Mouse (Mus musculus) C2C12 (cell line): ENCODE data around the gene Abhd12. TPM values are rescaled to one million over a fixed set of nuclear protein-coding genes. Genes with fewer than 3 reads are reported as not detected.

ENCODE experiments used
- H3K27me3 ChIP-seq: one replicate; pipeline ENCODE4 v1.6.1; 2011; ENCODE audit not compliant: control insufficient read depth, insufficient read depth, insufficient read length
- H3K36me3 ChIP-seq: one replicate; pipeline ENCODE4 v1.6.1; 2011; ENCODE audit not compliant: control insufficient read depth, insufficient read depth
- H3K4me3 ChIP-seq: one replicate; pipeline ENCODE4 v1.5.1; 2011; ENCODE audit warnings: mild to moderate bottlenecking, control low read depth; ENCODE audit not compliant: poor library complexity, insufficient read depth, severe bottlenecking
- H3K79me2 ChIP-seq: one replicate; pipeline ENCODE4 v1.6.1; 2011; ENCODE audit not compliant: control insufficient read depth, insufficient read depth
- H3K79me3 ChIP-seq: one replicate; pipeline ENCODE4 v1.6.1; 2011; ENCODE audit warnings: low read depth, control low read depth
- H3ac ChIP-seq: one replicate; pipeline ENCODE3; 2011; ENCODE audit warnings: low read depth; ENCODE audit not compliant: control insufficient read depth, insufficient read length
- CEBPB ChIP-seq: IDR thresholded peaks from one replicate; pipeline ENCODE4 v1.6.1; 2011; ENCODE audit warnings: low read depth, mild to moderate bottlenecking, control low read depth, moderate library complexity
- CTCF ChIP-seq: IDR thresholded peaks from one replicate; pipeline ENCODE4 v1.5.1; 2011; ENCODE audit not compliant: control insufficient read depth, insufficient read depth, insufficient read length
- FOSL1 ChIP-seq: IDR thresholded peaks from one replicate; pipeline ENCODE4 v1.8.0; 2011; ENCODE audit warnings: mild to moderate bottlenecking, low read length; ENCODE audit not compliant: poor library complexity, insufficient read depth, severe bottlenecking
- MAX ChIP-seq: IDR thresholded peaks from one replicate; pipeline ENCODE4 v1.6.1; 2011; ENCODE audit warnings: mild to moderate bottlenecking, control low read depth
- MYOD1 ChIP-seq: IDR thresholded peaks from one replicate; pipeline ENCODE4 v1.6.1; 2011; ENCODE audit warnings: low read depth; ENCODE audit not compliant: control insufficient read depth, insufficient read length
- MYOG ChIP-seq: IDR thresholded peaks from one replicate; pipeline ENCODE4 v1.6.1; 2011; ENCODE audit not compliant: control insufficient read depth, insufficient read length; ENCODE audit errors: extremely low read depth
- USF1 ChIP-seq: IDR thresholded peaks from one replicate; pipeline ENCODE4 v1.6.1; 2011; ENCODE audit warnings: low read depth, mild to moderate bottlenecking, control low read depth, moderate library complexity
- polyA plus RNA-seq: library from polyadenylated mRNA; unstranded; fragments of >200 nt; fragmentation: generic; extraction: Trizol; gene quantifications from one replicate; pipeline ENCODE4 v1.2.1, GENCODE M21; 2012; ENCODE audit warnings: missing spikeins

Gene Abhd12
- polyA plus RNA-seq, 1 experiment = 62.7 TPM

DNA sequence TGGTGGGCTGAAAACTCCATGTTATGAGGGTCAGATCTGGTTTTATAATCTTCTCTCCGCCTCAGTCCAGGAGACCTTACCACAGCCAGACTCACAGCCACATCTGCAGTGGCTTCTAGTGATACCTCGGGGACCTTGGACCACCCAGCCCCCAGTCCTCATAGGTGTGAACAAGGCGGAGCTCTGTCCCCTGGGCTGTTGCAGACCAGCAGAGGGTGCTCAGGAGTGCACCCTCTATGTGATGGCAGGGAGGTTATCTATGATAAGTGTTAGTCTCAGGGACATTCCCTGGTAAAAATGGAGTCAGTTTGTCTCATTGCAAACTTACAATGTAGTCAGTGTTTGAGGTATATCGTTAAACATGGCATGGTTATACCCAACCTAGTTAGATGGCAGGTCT lies 75.9 kb downstream of the Abhd12 start:
- Histone ChIP-seq H3K36me3 (peaks cover 87% of the 10 kb centered on the region), H3ac (no peak overlapping the region), H3K4me3 (no peak overlapping the region), H3K79me3 (no peaks in the 10 kb centered on the region), H3K79me2 (no peaks in the 10 kb centered on the region), H3K27me3 (no peaks in the 10 kb centered on the region)
- TF ChIP-seq MAX (no peak), MYOD1 (no peak), CEBPB (no peak), USF1 (no peak), FOSL1 (no peak), CTCF (no peak), MYOG (no peak)

DNA sequence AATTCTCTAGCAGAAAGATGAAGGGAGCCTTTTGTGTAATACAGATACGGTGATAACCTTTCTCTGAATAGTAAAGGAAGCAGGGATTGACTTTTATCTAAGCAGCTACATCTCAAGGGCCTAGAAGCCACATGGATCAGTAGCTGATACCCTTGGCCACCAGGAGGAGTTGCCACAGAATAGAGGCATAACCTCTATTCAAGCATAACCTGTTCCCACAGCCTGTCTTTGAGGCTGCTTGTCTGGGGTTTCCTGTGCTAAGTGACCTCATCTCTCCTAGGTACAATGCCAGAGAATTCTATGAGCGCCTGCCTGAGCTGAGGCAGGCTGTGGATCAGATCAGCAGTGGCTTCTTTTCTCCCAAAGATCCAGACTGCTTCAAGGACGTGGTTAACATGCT lies 76.4 kb downstream of the Abhd12 start:
- Histone ChIP-seq H3K79me3 (no peaks in the 10 kb centered on the region), H3ac (no peak overlapping the region), H3K79me2 (no peaks in the 10 kb centered on the region), H3K4me3 (no peak overlapping the region), H3K27me3 (no peaks in the 10 kb centered on the region), H3K36me3 (peaks cover 87% of the 10 kb centered on the region)
- TF ChIP-seq CTCF = no peak
- no peak for TF ChIP-seq MAX
- no peak for TF ChIP-seq MYOG
- no peak for TF ChIP-seq MYOD1
- no peak for TF ChIP-seq USF1
- no peak for TF ChIP-seq CEBPB
- TF ChIP-seq FOSL1 = no peak

GRCm38 (mm10) chr2:150826426-150826825 lies 78.1 kb downstream of the Abhd12 start:
- Histone ChIP-seq H3ac (no peak overlapping the region), H3K36me3 (peaks cover 79% of the 10 kb centered on the region), H3K27me3 (no peaks in the 10 kb centered on the region), H3K4me3 (no peak overlapping the region), H3K79me3 (no peaks in the 10 kb centered on the region), H3K79me2 (no peaks in the 10 kb centered on the region)
- TF ChIP-seq MAX = no peak
- TF ChIP-seq MYOD1 = no peak
- no peak for TF ChIP-seq CTCF
- no peak for TF ChIP-seq FOSL1
- TF ChIP-seq CEBPB = no peak
- no peak for TF ChIP-seq USF1
- TF ChIP-seq MYOG = no peak

- Histone ChIP-seq H3K27me3 (no peaks in the 10 kb centered on the region), H3ac (no peak overlapping the region), H3K36me3 (peaks cover 70% of the 10 kb centered on the region), H3K79me2 (no peaks in the 10 kb centered on the region), H3K4me3 (no peak overlapping the region), H3K79me3 (no peaks in the 10 kb centered on the region)
- TF ChIP-seq FOSL1 (no peak), USF1 (no peak), MYOD1 (no peak), MYOG (no peak), CEBPB (no peak), CTCF (no peak), MAX (no peak)
Measured at GRCm38 (mm10) chr2:150822987-150823386, 81.6 kb downstream of the Abhd12 start.

DNA sequence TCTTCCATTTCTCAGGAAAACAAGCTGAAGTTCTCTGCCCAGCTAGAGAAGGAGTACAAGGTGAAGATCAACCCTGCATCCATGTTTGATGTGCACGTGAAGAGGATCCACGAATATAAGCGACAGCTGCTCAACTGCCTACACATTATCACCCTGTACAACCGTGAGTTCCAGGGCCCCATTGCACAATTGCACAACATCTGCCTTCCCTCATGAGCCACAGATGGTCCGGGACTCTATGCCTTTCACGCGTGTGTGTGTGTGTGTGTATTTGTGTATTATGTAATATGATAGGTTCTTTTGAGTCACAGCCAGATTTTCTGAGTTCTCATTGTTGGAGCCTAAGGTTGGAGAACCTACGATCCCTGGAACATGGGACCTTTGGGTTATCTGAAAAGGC lies 83.8 kb downstream of the Abhd12 start:
- Histone ChIP-seq H3K27me3 (no peaks in the 10 kb centered on the region), H3ac (no peak overlapping the region), H3K79me3 (no peaks in the 10 kb centered on the region), H3K4me3 (no peak overlapping the region), H3K36me3 (peaks cover 59% of the 10 kb centered on the region), H3K79me2 (no peaks in the 10 kb centered on the region)
- TF ChIP-seq USF1 = no peak
- TF ChIP-seq CEBPB = no peak
- TF ChIP-seq MYOD1 = no peak
- no peak for TF ChIP-seq FOSL1
- TF ChIP-seq MAX = no peak
- TF ChIP-seq MYOG = no peak
- no peak for TF ChIP-seq CTCF

DNA sequence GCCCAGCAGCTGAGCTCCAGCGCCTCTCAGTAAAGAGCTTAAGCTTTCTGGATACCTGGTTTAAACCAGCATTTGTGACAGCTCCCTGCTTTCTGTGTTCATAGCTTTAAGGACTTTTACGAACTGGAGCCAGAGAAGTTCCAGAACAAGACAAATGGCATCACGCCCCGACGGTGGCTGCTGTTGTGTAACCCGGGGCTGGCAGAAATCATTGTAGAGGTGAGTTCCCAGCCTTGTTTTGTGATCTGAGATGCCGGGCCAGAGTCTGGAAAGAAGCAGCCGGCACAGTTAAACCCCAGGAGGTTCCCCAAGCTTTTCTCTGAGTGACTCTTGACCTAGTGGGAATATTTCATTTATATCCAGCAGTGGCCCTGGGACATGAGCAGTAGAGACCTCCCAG lies 85.8 kb downstream of the Abhd12 start:
- H3ac ChIP-seq = no peak overlapping the region
- no peaks in the 10 kb centered on the region for H3K27me3 ChIP-seq
- peaks cover 55% of the 10 kb centered on the region for H3K36me3 ChIP-seq
- no peaks in the 10 kb centered on the region for H3K79me3 ChIP-seq
- TF ChIP-seq MYOD1 (no peak), CEBPB (no peak), FOSL1 (no peak), USF1 (no peak), CTCF (no peak), MYOG (no peak), MAX (no peak)
- H3K4me3 ChIP-seq = no peak overlapping the region
- H3K79me2 ChIP-seq = no peaks in the 10 kb centered on the region
